Mouse (Mus musculus) kidney, adult 2 months (tissue): ENCODE measurements at regions not wholly inside any gene's neighbourhood (a gene's known extent, or its start where the extent isn't known, plus 50 kb on each side); places are given as distances from the start of the nearest gene placed in this dataset.

ENCODE experiments used
- DNase-seq: peaks from one replicate; pipeline ENCODE4 v3.0.0; 2021
- H3K27ac ChIP-seq: fragments of 200-500 bp; 2 replicates; pipeline ENCODE4 v1.5.1; 2012; ENCODE audit warnings: low read depth, low read length, control low read depth, inconsistent platforms; ENCODE audit not compliant: insufficient read depth
- H3K27me3 ChIP-seq: fragments of 200-500 bp; replicated peaks from 2 replicates; pipeline ENCODE4 v1.6.1; 2012; ENCODE audit warnings: mild to moderate bottlenecking, moderate library complexity, low read length, inconsistent platforms; ENCODE audit not compliant: control insufficient read depth, insufficient read depth
- H3K36me3 ChIP-seq: fragments of 200-500 bp; 2 replicates; pipeline ENCODE4 v1.6.1; 2012; ENCODE audit warnings: mild to moderate bottlenecking, moderate library complexity, low read length, inconsistent platforms; ENCODE audit not compliant: control insufficient read depth, insufficient read depth
- H3K4me1 ChIP-seq: fragments of 200-500 bp; 2 replicates; pipeline ENCODE4 v1.6.1; 2011; ENCODE audit warnings: low read length; ENCODE audit not compliant: control insufficient read depth, insufficient read depth
- H3K4me3 ChIP-seq: fragments of 200-500 bp; 2 replicates; pipeline ENCODE4 v1.5.1; 2011; ENCODE audit warnings: mild to moderate bottlenecking, low read depth, low read length, control low read depth; ENCODE audit not compliant: insufficient read depth
- CTCF ChIP-seq: fragments of 200-500 bp; conservative IDR thresholded peaks from 2 replicates; pipeline ENCODE4 v1.5.1; 2011; ENCODE audit warnings: low read depth, mild to moderate bottlenecking, control low read depth, low read length, moderate library complexity, mixed read lengths; ENCODE audit not compliant: insufficient read depth, insufficient read length
- POLR2A ChIP-seq: fragments of 200-500 bp; IDR thresholded peaks from one replicate; pipeline ENCODE4 v1.6.1; 2011; ENCODE audit warnings: low read depth, low read length, control low read depth
- WGBS: fragments of 180-500 bp; shearing (Covaris S2); methylation state at CpG from one replicate; pipeline ENCODE4 v1.1.7; 2018; 5-methylcytosine and 5-hydroxymethylcytosine counted together

DNA sequence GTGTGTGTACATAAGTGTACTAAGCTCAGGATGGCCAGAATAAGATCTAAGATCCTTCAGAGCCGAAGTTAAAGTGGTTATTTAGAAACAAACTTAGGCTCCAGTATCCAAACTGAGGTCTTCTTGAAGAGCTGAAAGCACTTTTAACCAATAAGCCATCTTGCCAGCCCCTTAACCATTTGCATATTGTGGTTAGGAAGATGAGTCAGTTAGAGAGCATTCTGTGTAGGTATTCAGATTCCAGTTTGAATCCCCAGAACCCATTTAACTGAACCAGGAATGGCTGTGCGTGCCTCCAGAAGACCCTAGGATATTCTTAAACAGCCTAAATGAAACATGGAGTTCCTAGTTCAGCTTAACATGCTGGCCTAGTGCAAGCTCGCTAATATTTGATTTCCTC is 471.6 kb downstream of the Ptprc start:
- TF ChIP-seq CTCF (no peak), POLR2A (no peak)
- Histone ChIP-seq H3K4me1 (no peaks in the 10 kb centered on the region), H3K27me3 (no peaks in the 10 kb centered on the region), H3K36me3 (no peaks in the 10 kb centered on the region), H3K27ac (no peak overlapping the region), H3K4me3 (no peak overlapping the region)
- 85% methylated on average over 3 of the region's 3 CpGs for WGBS
- no peak for DNase-seq

DNA sequence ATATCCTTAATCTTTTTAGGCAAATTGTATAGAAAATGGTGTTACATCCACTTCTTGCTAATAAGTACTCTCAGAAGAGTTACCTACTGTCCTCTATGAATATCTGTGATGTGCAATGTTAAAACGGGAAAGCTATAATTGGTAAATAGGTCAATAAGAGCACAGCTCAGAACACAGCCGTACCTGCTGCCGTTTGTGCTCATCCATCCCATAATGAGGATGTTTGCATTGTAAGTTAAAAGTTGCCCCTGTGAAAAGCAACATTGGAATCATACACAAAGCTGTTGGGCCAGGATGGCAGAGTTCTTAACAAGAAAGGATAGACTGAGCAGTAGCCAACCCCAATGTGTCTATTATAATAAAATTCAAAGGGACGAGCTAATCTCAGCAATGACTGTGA is 476.6 kb downstream of the Ptprc start:
- DNase-seq, result no peak
- no peaks in the 10 kb centered on the region for H3K27me3 ChIP-seq
- TF ChIP-seq CTCF (no peak), POLR2A (no peak)
- H3K4me1 ChIP-seq, result no peaks in the 10 kb centered on the region
- 95% methylated on average over 4 of the region's 4 CpGs for WGBS
- H3K27ac ChIP-seq, result no peak overlapping the region
- no peaks in the 10 kb centered on the region for H3K36me3 ChIP-seq
- no peak overlapping the region for H3K4me3 ChIP-seq

DNA sequence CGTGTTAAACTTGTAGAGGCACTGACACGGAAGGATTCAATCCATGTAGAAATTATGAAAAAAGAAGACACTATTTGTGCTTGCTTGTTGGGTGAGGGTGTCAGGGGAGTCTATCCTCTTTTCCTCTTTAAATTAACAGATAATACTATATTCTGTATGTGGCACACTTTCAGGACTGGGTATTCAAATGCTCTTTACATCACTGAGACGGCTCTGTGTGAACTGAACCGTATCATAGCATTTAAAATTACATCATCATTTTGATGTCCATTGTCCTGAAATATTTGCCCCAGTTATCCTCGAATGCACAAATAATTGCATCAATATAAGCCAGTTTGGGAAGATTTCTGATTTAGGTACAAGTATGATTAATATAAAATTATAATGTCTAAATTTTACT is 478.2 kb downstream of the Ptprc start:
- TF ChIP-seq POLR2A (no peak), CTCF (no peak)
- no peak for DNase-seq
- no peaks in the 10 kb centered on the region for H3K36me3 ChIP-seq
- H3K4me3 ChIP-seq, result no peak overlapping the region
- no peaks in the 10 kb centered on the region for H3K4me1 ChIP-seq
- WGBS, result 77% methylated on average over 5 of the region's 5 CpGs
- no peak overlapping the region for H3K27ac ChIP-seq
- H3K27me3 ChIP-seq, result no peaks in the 10 kb centered on the region

DNA sequence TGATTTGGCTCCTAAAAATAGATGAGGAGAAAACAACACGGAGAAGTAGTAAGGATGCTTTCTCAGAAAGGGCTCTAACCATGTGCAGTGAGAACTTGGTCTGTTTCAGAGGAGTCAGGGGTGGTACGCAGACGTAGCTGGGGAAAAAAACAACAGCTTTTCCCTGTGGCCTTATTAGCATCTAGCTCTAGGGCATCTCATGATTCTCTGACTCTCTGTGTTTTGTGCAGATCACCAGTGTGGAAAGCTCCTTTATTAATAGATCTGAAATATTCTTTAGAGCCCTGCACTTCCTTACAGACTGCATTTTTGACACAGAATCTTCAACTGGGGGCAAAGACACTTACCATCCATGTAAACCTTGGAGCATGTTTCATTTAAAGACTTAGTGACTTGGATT is 478.7 kb downstream of the Ptprc start:
- no peak for DNase-seq
- Histone ChIP-seq H3K4me3 (no peak overlapping the region), H3K4me1 (no peaks in the 10 kb centered on the region), H3K27me3 (no peaks in the 10 kb centered on the region), H3K27ac (no peak overlapping the region), H3K36me3 (no peaks in the 10 kb centered on the region)
- no peak for TF ChIP-seq POLR2A
- no peak for TF ChIP-seq CTCF
- WGBS, result 62% methylated on average over 3 of the region's 3 CpGs

DNA sequence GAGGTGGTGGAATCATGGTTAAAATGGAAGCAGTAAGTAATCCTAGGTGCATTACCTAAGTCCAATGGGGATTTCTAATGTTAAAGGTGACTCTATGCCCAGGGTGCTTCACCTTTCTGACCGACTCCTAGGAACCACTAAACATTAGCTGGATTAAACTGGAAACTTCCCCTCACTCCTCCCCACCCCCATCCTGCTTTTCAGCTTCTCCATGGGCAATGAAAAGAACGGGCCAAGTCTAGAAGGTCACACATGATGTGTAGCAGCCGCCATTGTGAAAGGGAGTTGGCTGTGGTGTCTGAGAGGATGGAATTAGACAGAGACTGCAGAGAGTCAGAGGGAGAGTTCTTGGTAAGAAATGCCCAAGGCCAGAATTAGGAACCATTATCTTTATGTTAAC is 479.8 kb downstream of the Ptprc start:
- Histone ChIP-seq H3K4me3 (no peak overlapping the region), H3K27ac (no peak overlapping the region), H3K27me3 (no peaks in the 10 kb centered on the region), H3K4me1 (no peaks in the 10 kb centered on the region), H3K36me3 (no peaks in the 10 kb centered on the region)
- 77% methylated on average over 3 of the region's 3 CpGs for WGBS
- no peak for TF ChIP-seq POLR2A
- no peak for TF ChIP-seq CTCF
- no peak for DNase-seq

DNA sequence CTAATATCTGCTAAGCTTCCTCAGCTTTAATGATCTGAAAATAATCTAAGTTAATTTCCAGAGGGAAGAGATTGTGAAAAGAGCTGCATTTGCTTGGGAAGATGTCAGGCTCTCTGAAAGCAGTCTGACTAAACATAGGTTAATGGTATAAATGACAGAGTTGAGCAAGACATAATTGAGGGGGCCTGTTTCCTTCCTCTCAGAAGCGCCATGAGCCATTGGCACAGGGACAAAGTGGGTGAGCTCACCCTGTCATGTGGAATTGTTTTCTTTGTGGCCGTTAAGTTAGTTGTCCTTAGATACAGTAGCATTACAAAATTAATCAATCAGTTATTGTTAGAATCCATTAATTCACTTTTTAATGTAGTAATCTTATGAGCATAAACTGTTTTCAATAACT is 483.0 kb downstream of the Ptprc start:
- Histone ChIP-seq H3K4me1 (no peaks in the 10 kb centered on the region), H3K27ac (no peak overlapping the region), H3K4me3 (no peak overlapping the region), H3K27me3 (no peaks in the 10 kb centered on the region), H3K36me3 (no peaks in the 10 kb centered on the region)
- DNase-seq, result no peak
- 57% methylated on average over 2 of the region's 2 CpGs for WGBS
- TF ChIP-seq POLR2A, result no peak
- no peak for TF ChIP-seq CTCF

DNA sequence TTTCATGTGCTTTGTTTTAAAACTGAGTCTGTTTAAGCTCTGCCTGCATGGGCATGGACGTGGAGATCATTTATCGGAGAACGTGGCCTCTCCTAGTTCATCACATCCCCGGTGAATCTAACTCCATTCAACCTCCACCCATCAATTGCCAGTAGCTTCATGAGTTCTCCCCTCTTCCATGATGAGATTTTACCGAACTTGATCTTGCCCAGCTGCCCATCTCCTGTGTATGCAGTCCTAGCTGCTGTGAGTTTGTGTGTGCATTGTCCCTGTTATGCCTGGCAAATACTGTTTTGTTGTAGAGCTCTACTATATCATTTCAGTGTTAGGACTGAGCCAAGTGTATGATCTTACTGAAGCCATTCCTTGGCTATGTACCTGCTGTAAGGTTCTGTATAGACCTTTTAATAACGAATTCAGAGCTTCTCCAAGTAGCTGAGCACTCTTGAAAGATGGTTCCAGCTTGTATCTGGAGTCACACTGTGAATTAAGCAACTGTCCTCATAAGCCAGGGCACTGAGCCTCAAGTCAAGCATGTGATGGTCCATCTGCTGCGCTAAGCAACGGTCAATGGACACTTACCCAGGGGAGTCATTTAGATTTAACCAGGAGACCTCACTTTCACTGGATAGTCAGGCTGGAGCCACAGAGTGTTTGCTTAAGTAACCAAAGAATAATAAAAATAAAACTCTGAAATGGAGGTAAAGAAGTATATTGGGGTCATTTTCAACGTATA is 484.5 kb downstream of the Ptprc start:
- Histone ChIP-seq H3K4me3 (no peak overlapping the region), H3K4me1 (no peaks in the 10 kb centered on the region), H3K36me3 (no peaks in the 10 kb centered on the region), H3K27me3 (no peaks in the 10 kb centered on the region), H3K27ac (no peak overlapping the region)
- TF ChIP-seq CTCF, result no peak
- TF ChIP-seq POLR2A, result no peak
- WGBS, result 86% methylated on average over 9 of the region's 9 CpGs
- DNase-seq, result no peak
